Mouse (Mus musculus) myocyte (in vitro differentiated cells): Measurements from ENCODE around the gene Ndufa4l2. TPM values are rescaled to one million over a fixed set of nuclear protein-coding genes. Genes with fewer than 3 reads are reported as not detected.

Experiments
- H3K27me3 ChIP-seq: one replicate; pipeline ENCODE4 v1.6.1; 2011; ENCODE audit not compliant: control insufficient read depth, insufficient read depth, insufficient read length
- H3K36me3 ChIP-seq: one replicate; pipeline ENCODE4 v1.6.1; 2011; ENCODE audit not compliant: control insufficient read depth, insufficient read depth
- H3K4me2 ChIP-seq: one replicate; pipeline ENCODE4 v1.6.1; 2011; ENCODE audit warnings: low read depth, control low read depth
- H3K4me3 ChIP-seq: one replicate; pipeline ENCODE4 v1.5.1; 2011; ENCODE audit warnings: mild to moderate bottlenecking, control low read depth, moderate library complexity
- H3K79me2 ChIP-seq: one replicate; pipeline ENCODE4 v1.6.1; 2011; ENCODE audit not compliant: control insufficient read depth, insufficient read depth
- H3ac ChIP-seq: one replicate; pipeline ENCODE4 v1.6.1; 2011; ENCODE audit not compliant: control insufficient read depth, insufficient read length
- CEBPB ChIP-seq: IDR thresholded peaks from 2 replicates; pipeline ENCODE4 v1.6.1; 2011; ENCODE audit warnings: mild to moderate bottlenecking, moderate library complexity; ENCODE audit not compliant: poor library complexity, insufficient read depth, severe bottlenecking
- E2F4 ChIP-seq: IDR thresholded peaks from one replicate; pipeline ENCODE4 v1.6.1; 2011; ENCODE audit warnings: mild to moderate bottlenecking, control low read depth, moderate library complexity; ENCODE audit not compliant: insufficient read depth
- MAX ChIP-seq: IDR thresholded peaks from one replicate; pipeline ENCODE4 v1.6.1; 2011; ENCODE audit warnings: low read depth, mild to moderate bottlenecking, control low read depth
- MYOD1 ChIP-seq, 3 experiments: IDR thresholded peaks; one replicate each; pipeline ENCODE4 v1.6.1; 2011; ENCODE audit warnings: control low read depth in 2 of 3, low read depth in 2 of 3, mild to moderate bottlenecking in 2 of 3, moderate library complexity in 1 of 3; ENCODE audit not compliant: insufficient read length in 2 of 3, control insufficient read depth in 1 of 3
- MYOG ChIP-seq, 3 experiments: IDR thresholded peaks; one replicate each; pipeline ENCODE4 v1.6.1; 2011; ENCODE audit warnings: control low read depth in 2 of 3, low read depth in 2 of 3, mild to moderate bottlenecking in 2 of 3; ENCODE audit not compliant: insufficient read length in 2 of 3, control insufficient read depth in 1 of 3, insufficient read depth in 1 of 3
- POLR2A ChIP-seq: IDR thresholded peaks from one replicate; pipeline ENCODE4 v1.6.1; 2011; ENCODE audit warnings: low read depth, mild to moderate bottlenecking, control low read depth, moderate library complexity; ENCODE audit not compliant: insufficient read length
- POLR2AphosphoS2 ChIP-seq: IDR thresholded peaks from one replicate; pipeline ENCODE4 v1.6.1; 2011; ENCODE audit warnings: low read depth, control low read depth; ENCODE audit not compliant: insufficient read length
- REST ChIP-seq: IDR thresholded peaks from one replicate; pipeline ENCODE4 v1.6.1; 2011; ENCODE audit warnings: mild to moderate bottlenecking, control low read depth, moderate library complexity; ENCODE audit not compliant: insufficient read depth, insufficient read length
- SRF ChIP-seq: IDR thresholded peaks from one replicate; pipeline ENCODE4 v1.6.1; 2011; ENCODE audit warnings: low read depth; ENCODE audit not compliant: control insufficient read depth, insufficient read length
- TCF12 ChIP-seq: IDR thresholded peaks from one replicate; pipeline ENCODE4 v1.6.1; 2011; ENCODE audit warnings: mild to moderate bottlenecking, control low read depth; ENCODE audit not compliant: poor library complexity, insufficient read depth, severe bottlenecking
- TCF3 ChIP-seq: IDR thresholded peaks from one replicate; pipeline ENCODE4 v1.6.1; 2011; ENCODE audit warnings: low read depth, control low read depth; ENCODE audit not compliant: insufficient read length
- USF1 ChIP-seq: IDR thresholded peaks from one replicate; pipeline ENCODE4 v1.6.1; 2011; ENCODE audit warnings: low read depth, mild to moderate bottlenecking, control low read depth, moderate library complexity
- polyA plus RNA-seq: library from polyadenylated mRNA; unstranded; fragments of >200 nt; fragmentation: generic; extraction: Trizol; gene quantifications from one replicate; pipeline ENCODE4 v1.2.1, GENCODE M21; 2012; ENCODE audit warnings: missing spikeins

The Ndufa4l2 gene
- polyA plus RNA-seq, 1 experiment: 2.9 TPM

DNA sequence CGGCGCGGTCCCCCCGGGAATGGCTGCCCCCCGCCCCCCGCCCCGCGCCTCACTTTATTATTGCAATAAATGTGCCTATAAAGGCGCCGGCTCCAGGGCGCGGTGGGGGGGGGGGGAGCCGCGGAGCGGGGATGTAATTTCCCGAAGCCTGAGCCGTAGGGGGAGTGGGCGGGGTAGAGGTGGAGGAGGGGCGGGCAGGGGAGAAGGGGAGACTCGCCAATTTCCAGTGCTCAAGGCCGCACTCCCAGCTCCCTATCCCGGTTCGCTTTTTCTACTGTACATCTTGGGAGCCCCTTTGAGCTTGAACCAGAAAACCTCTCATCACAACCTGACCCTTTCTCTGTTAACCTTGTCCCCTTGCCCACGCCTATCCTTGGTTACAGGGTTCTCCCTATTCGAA is 16.2 kb downstream of the Ndufa4l2 start:
- no peak for TF ChIP-seq TCF3
- no peak for TF ChIP-seq SRF
- TF ChIP-seq MAX: no peak
- no peak for TF ChIP-seq TCF12
- no peak for TF ChIP-seq MYOD1 (IDR thresholded peaks at IDR 0.05; ENCODE audit: control insufficient read depth in 1 of 3, insufficient read length in 2 of 3, low read depth in 2 of 3)
- TF ChIP-seq REST: no peak
- no peak for TF ChIP-seq USF1
- no peak for TF ChIP-seq CEBPB
- no peak for TF ChIP-seq POLR2A
- no peak for TF ChIP-seq MYOG (IDR thresholded peaks at IDR 0.05; ENCODE audit: control insufficient read depth in 1 of 3, insufficient read depth in 1 of 3, insufficient read length in 2 of 3, low read depth in 2 of 3)
- TF ChIP-seq POLR2AphosphoS2: no peak
- TF ChIP-seq E2F4: no peak
- no peaks in the 10 kb centered on the region for H3K36me3 ChIP-seq
- H3K79me2 ChIP-seq: no peaks in the 10 kb centered on the region
- H3ac ChIP-seq: no peak overlapping the region
- H3K27me3 ChIP-seq: peaks cover 50% of the 10 kb centered on the region
- H3K4me3 ChIP-seq: no peak overlapping the region
- H3K4me2 ChIP-seq: no peak overlapping the region

DNA sequence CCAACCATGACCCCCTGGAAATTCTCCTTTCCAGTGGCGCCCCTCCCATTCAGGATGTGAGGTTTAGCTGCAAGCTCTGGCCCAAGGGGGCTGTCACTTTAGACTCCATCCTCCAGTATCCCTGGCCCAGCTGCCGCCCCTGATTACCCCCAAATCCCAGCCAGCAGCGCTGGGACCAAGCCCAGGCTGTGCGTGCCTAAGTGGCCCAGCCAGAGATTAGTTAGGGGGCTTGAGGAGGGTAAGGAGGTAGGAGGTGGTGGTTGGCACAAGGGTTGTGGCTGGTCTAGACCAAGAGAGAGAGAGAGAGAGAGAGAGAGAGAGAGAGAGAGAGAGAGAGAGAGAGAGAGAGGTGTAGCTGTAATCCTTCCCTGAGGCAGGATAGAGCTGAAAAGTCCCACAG is 16.8 kb downstream of the Ndufa4l2 start:
- Histone ChIP-seq H3K79me2 (no peaks in the 10 kb centered on the region), H3K4me2 (no peak overlapping the region), H3K4me3 (no peak overlapping the region), H3K36me3 (no peaks in the 10 kb centered on the region), H3K27me3 (peaks cover 50% of the 10 kb centered on the region), H3ac (no peak overlapping the region)
- no peak for TF ChIP-seq USF1
- no peak for TF ChIP-seq REST
- TF ChIP-seq POLR2A: no peak
- TF ChIP-seq POLR2AphosphoS2: no peak
- TF ChIP-seq CEBPB: no peak
- no peak for TF ChIP-seq MYOD1 (IDR thresholded peaks at IDR 0.05; ENCODE audit: control insufficient read depth in 1 of 3, insufficient read length in 2 of 3, low read depth in 2 of 3)
- no peak for TF ChIP-seq MYOG (IDR thresholded peaks at IDR 0.05; ENCODE audit: control insufficient read depth in 1 of 3, insufficient read depth in 1 of 3, insufficient read length in 2 of 3, low read depth in 2 of 3)
- no peak for TF ChIP-seq E2F4
- TF ChIP-seq TCF12: no peak
- no peak for TF ChIP-seq TCF3
- no peak for TF ChIP-seq SRF
- TF ChIP-seq MAX: no peak

- Histone ChIP-seq H3K36me3 (no peaks in the 10 kb centered on the region), H3ac (peak within 1 kb of the TSS; percentile 30), H3K27me3 (peaks cover 40% of the 10 kb centered on the region), H3K4me3 (peak within 1 kb of the TSS; percentile 15), H3K4me2 (peak within 1 kb of the TSS; percentile 96), H3K79me2 (no peaks in the 10 kb centered on the region)
- TF ChIP-seq MYOD1 (IDR thresholded peaks at IDR 0.05; ENCODE audit: control insufficient read depth in 1 of 3, insufficient read length in 2 of 3, low read depth in 2 of 3): no peak
- no peak for TF ChIP-seq REST
- no peak for TF ChIP-seq TCF3
- TF ChIP-seq POLR2AphosphoS2: no peak
- peak; percentile 58 for TF ChIP-seq POLR2A
Observed at GRCm38 (mm10) chr10:127534036-127534928, 19.5 kb downstream of the Ndufa4l2 start, which contains the start of gene Nxph4. Gene Nxph4, minus strand, starts transcription at chr10:127534559.

DNA sequence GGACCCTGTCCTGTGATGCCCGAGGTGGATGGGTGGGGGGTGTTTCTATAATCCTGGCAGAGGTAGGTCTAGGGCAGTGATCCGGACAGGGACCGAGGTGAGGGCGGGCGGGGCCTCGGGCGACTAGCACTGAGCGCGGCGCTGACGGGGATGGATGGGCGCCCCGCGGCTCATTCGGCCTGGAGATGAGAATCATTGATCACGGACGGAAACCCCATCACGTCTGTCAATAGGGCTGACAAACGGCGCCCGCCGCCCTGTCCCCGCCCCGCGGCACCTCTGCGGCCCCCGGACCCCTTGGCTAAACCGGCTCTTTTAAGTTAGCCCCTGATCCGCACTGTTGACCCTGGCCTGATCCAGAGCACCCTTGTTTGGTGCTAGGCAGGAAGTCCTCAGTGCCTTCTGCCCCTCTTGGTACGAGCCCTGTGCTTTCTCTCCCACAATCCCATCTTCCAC is 20.2 kb downstream of the Ndufa4l2 start:
- TF ChIP-seq TCF3: no peak
- no peak for TF ChIP-seq SRF
- TF ChIP-seq USF1: no peak
- no peak for TF ChIP-seq E2F4
- TF ChIP-seq MYOD1 (IDR thresholded peaks at IDR 0.05; ENCODE audit: control insufficient read depth in 1 of 3, insufficient read length in 2 of 3, low read depth in 2 of 3): no peak
- no peak for TF ChIP-seq TCF12
- no peak for TF ChIP-seq POLR2A
- TF ChIP-seq REST: no peak
- no peak for TF ChIP-seq MYOG (IDR thresholded peaks at IDR 0.05; ENCODE audit: control insufficient read depth in 1 of 3, insufficient read depth in 1 of 3, insufficient read length in 2 of 3, low read depth in 2 of 3)
- TF ChIP-seq CEBPB: no peak
- TF ChIP-seq MAX: no peak
- no peak for TF ChIP-seq POLR2AphosphoS2
- peaks cover 35% of the 10 kb centered on the region for H3K27me3 ChIP-seq
- peak overlapping the region; percentile 30 for H3ac ChIP-seq

More for the DNA sequence above, 20.2 kb downstream of the Ndufa4l2 start:
- Histone ChIP-seq H3K4me3 (peak overlapping the region; percentile 15), H3K4me2 (peak overlapping the region; percentile 88), H3K79me2 (no peaks in the 10 kb centered on the region), H3K36me3 (no peaks in the 10 kb centered on the region)
